Mouse (Mus musculus) ES-Bruce4 (cell line): ENCODE measurements at regions not wholly inside any gene's neighbourhood (a gene's known extent, or its start where the extent isn't known, plus 50 kb on each side); places are given as distances from the start of the nearest gene placed in this dataset.

Experiments
- CTCF ChIP-seq: IDR thresholded peaks from one replicate; pipeline ENCODE4 v1.8.1; 2011; ENCODE audit warnings: low read depth, low read length
- EP300 ChIP-seq: IDR thresholded peaks from 2 replicates; pipeline ENCODE4 v1.6.1; 2011; ENCODE audit warnings: low read depth, low read length; ENCODE audit not compliant: insufficient read depth
- POLR2A ChIP-seq: IDR thresholded peaks from one replicate; pipeline ENCODE4 v1.8.1; 2011; ENCODE audit warnings: low read length; ENCODE audit not compliant: insufficient read depth

DNA sequence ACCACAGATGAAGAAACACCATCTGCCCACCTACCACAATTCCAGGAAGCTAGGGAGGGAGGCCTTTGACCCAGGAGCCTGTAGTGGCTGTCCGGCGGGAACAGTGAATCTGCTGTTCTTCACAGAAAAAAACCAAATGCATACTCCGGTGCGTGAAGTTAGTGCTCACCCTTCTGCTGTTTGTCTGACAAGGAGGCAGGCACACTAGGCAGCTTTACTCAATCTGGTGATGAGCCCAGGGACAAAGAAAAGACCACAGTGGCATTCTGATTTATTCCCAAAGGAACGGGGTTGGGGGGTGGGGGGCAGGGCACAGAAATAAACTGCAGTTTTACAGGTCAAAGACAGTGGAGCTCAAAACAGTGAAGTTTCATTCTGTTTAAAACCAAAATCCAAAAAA lies 64.4 kb downstream of the Ddx3x start:
- TF ChIP-seq EP300 (no peak), CTCF (no peak), POLR2A (no peak)
